Comparison of ENCODE assay signal across 8 mouse cellular contexts in genomic region chr17:32142907-32143854, GRCm38 (mm10). TPM values are rescaled to one million over a fixed set of nuclear protein-coding genes. Genes with fewer than 3 reads are reported as not detected.
DNase-seq lines count a peak whose midpoint lies in the region; ATAC-seq lines count a peak whose summit lies in the region.

No protein-coding gene starts in this region.

- DNase-seq in adipocyte (ENCODE audit: low spot score): peak; percentile 19
- peak; percentile 91 for DNase-seq in embryo, embryonic 10 days (ENCODE audit: low spot score)
- peak; percentile 86 for DNase-seq in gastrocnemius, postnatal 14 days
- DNase-seq in left cerebral cortex, postnatal 14 days (ENCODE audit: low spot score in 2 of 2): peak; percentile 83 to 85
- DNase-seq in mesoderm, embryonic 11.5 days (ENCODE audit: low read depth, low spot score): peak; percentile 81
- DNase-seq in right cerebral cortex, postnatal 36 days (ENCODE audit: low spot score in 2 of 2): peak; percentile 60 to 65
- DNase-seq in yolk sac, embryonic 10.5 days (ENCODE audit: low spot score): peak; percentile 62

- peak; percentile 75 for ATAC-seq in inflammation-experienced regulatory T-cells, adult 6 months

- intact Hi-C loops in gastrocnemius, postnatal 14 days (cut with DNase I; ENCODE audit: low total_unique reads): loop anchor here (10.0 kb wide), 1 partner anchor 62 kb away; no protein-coding TSS in a partner anchor
- intact Hi-C loops in left cerebral cortex, postnatal 14 days (cut with DNase I): loop anchor here (10.0 kb wide), 1 partner anchor 142 kb away; the partner anchor contains the start of gene Brd4

RNA-seq across cellular contexts. Expression of gene Notch3, which starts 23.5 kb away (rescaled TPM):
- 10 to 100 TPM; 28.5 to 34.6 TPM for total RNA-seq in gastrocnemius, postnatal 14 days (2021)
- not detected for polyA plus RNA-seq in inflammation-experienced regulatory T-cells, adult 6 months (2017; shearing (Covaris generic))
- 10 to 100 TPM; 13.8 to 15.4 TPM for total RNA-seq in left cerebral cortex, postnatal 14 days (2021)

RNA-seq across cellular contexts. Expression of gene Ephx3, which starts 46.2 kb away (rescaled TPM):
- under 1 TPM in 1 of 2 experiments, not detected in 1; 0.18 TPM for total RNA-seq in gastrocnemius, postnatal 14 days (2021)
- polyA plus RNA-seq in inflammation-experienced regulatory T-cells, adult 6 months (2017; shearing (Covaris generic)): under 1 TPM in 2 of 3 experiments, not detected in 1; 0.15 to 0.23 TPM
- under 1 TPM; 0.26 to 0.27 TPM for total RNA-seq in left cerebral cortex, postnatal 14 days (2021)

Comparison
In these comparisons a context has a peak if more than half of its experiments do, and no peak if none do; other contexts are left out.
1. Peak in every context shown above with its lines: DNase-seq and ATAC-seq.
2. DNase-seq: peak in every context shown above with its lines; median percentile 91 in embryo, embryonic 10 days; 86 in gastrocnemius, postnatal 14 days; 84 in left cerebral cortex, postnatal 14 days; 81 in mesoderm, embryonic 11.5 days; 62 in right cerebral cortex, postnatal 36 days; 62 in yolk sac, embryonic 10.5 days; 19 in adipocyte.